Mouse (Mus musculus) left cerebral cortex, postnatal 36 days (tissue): ENCODE data around the gene Pmf1. TPM values are rescaled to one million over a fixed set of nuclear protein-coding genes. Genes with fewer than 3 reads are reported as not detected.
"Not testable (repeated sequence)": the region's sequence is repeated elsewhere in the genome, so short reads cannot be mapped to it uniquely, and the experiment has no call there.

Experiments used
- DNase-seq, 2 experiments: peaks; one replicate each; pipeline ENCODE4 v3.0.0; 2021 to 2022; ENCODE audit warnings: low spot score in 2 of 2, mixed read lengths in 1 of 2
- intact Hi-C: fragments of 180-260 bp; cut with DNase I; formaldehyde crosslinking; loops from one replicate; pipeline ENCODE4 v1.15.1; 2025
- total RNA-seq, 2 experiments: library from RNA; stranded (reverse); gene quantifications; 2 replicates each; pipeline ENCODE4 v1.2.3; 2021

Pmf1 gene
- total RNA-seq, 2 experiments from 2014 or later = 6.0 to 7.3 TPM

- intact Hi-C loops = loop anchor here (2.0 kb wide), 2 partner anchors 59 to 69 kb away; no protein-coding TSS in a partner anchor
Observed at GRCm38 (mm10) chr3:88407529-88407928, 2.6 kb downstream of the Pmf1 start.

GRCm38 (mm10) chr3:88407090-88407489 lies 3.0 kb downstream of the Pmf1 start:
- intact Hi-C loops = loop anchor here (2.0 kb wide), 2 partner anchors 60 to 70 kb away; no protein-coding TSS in a partner anchor
- DNase-seq = peak; percentile 52 to 61

More at GRCm38 (mm10) chr3:88407529-88407928, 2.6 kb downstream of the Pmf1 start:
- no peak for DNase-seq

- DNase-seq = no peak
- intact Hi-C loops = no loop called here
Observed at GRCm38 (mm10) chr3:88403522-88404230, 6.5 kb downstream of the Pmf1 start.

GRCm38 (mm10) chr3:88398666-88399065 lies 11.5 kb downstream of the Pmf1 start:
- DNase-seq = no peak
- intact Hi-C loops = no loop called here

DNA sequence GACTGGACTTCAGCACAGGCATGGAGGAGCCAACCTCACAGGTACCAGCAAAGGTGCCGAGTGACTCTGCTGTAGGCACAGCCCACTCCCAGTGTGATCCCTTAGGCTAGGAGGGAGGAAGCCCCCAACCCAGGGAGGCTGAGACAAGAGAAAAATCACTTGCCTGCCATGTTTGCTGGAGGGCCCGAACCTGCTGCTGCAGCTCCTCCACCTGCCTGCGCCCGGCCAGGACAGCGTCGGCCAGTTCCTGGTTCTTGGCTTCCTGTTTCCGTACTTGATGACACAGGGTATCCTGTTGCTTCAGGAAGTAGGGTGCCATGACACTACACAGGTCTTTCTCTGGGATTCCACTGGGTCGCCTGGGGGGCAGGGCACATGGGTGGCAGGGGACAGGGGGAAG lies 14.4 kb downstream of the Pmf1 start:
- no peak for DNase-seq

GRCm38 (mm10) chr3:88395288-88395687 lies 14.8 kb downstream of the Pmf1 start:
- DNase-seq = no peak
- intact Hi-C loops = no loop called here

More for the DNA sequence above, 14.4 kb downstream of the Pmf1 start:
- intact Hi-C loops = no loop called here

GRCm38 (mm10) chr3:88393776-88394375 lies 16.3 kb downstream of the Pmf1 start:
- no peak for DNase-seq
- intact Hi-C loops = no loop called here

DNA sequence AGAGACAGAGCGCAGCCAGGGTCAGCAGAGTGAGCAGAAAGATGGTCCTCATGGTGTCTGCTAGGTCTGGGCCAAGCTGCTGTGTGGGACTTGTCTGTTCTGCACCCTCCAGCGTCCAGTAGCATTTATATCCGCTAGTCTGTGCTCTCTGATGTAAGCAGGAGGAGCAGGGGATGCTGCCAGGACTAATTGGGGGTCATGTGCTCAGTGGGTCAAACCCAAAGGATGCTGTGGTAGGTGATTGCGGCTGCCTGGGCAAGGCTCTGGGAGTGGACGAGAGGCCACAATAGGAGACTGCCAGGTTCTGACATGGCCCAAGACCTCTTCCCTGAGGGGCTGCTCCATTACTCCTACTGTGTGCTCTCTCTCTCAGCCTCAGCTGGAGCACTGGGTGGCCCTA lies 25.8 kb downstream of the Pmf1 start, which contains the start of gene Bglap:
Gene Bglap (minus strand): TSS at position 101 of the 400 bp plus-strand sequence.
- DNase-seq = no peak
- intact Hi-C loops = no loop called here

GRCm38 (mm10) chr3:88382383-88382782 lies 27.7 kb downstream of the Pmf1 start:
- DNase-seq, intact Hi-C loops: not testable (repeated sequence)

GRCm38 (mm10) chr3:88381389-88382315 lies 28.5 kb downstream of the Pmf1 start:
- intact Hi-C loops, DNase-seq: not testable (repeated sequence)

DNA sequence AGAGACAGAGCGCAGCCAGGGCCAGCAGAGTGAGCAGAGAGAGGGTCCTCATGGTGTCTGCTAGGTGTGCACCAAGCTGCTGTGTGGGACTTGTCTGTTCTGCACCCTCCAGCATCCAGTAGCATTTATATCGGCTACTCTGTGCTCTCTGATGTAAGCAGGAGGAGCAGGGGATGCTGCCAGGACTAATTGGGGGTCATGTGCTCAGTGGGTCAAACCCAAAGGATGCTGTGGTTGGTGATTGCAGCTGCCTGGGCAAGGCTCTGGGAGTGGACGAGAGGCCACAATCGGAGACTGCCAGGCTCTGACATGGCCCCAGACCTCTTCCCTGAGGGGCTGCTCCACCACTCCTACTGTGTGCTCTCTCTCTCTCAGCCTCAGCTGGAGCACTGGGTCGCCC lies 31.5 kb downstream of the Pmf1 start, which contains the start of gene Bglap2:
Gene Bglap2 (minus strand): TSS at position 101 of the 400 bp plus-strand sequence.
- DNase-seq, intact Hi-C loops: not testable (repeated sequence)

- intact Hi-C loops, DNase-seq: not testable (repeated sequence)
Observed at GRCm38 (mm10) chr3:88376644-88377043, 33.5 kb downstream of the Pmf1 start.

DNA sequence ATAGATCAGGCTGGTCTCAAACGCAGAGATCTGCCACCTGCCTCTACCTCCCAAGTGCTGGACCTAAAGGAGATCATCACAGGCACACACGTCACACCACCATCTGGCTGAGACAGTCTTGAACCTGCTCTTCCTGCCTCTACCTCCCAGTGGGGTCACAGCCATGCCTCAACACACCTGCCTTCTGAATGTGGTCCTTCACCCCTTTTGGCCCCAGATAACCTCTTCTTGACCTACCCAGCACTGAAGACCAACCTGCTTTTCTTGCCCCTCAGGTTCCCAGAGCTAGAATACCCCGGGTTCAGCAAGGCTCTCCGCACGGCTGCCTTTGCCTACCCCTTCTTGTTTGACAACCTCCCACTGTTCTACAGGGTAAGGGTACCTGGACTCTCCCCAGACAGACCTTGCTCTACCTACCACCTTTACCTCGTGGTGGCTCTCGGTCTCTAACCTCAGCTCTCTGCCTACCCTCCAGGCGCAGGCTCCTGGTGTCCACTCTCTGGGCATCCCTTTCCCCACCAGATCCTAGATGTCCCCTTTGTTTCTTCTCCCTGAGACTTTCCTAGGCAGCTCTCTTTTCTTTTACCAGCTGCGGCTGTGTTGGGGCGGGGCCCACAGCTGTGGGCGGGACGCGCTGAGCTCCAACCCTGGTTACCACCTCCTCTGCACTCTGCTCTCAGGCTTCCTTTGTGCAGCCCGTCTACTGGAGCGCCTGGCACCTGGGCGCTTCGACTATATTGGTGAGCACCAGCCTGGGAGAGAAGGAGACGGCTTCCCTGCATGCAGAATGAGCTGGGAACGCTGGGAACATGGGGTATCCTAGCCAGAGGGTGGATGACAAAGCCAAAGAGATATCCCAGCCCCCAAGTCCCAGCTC lies 34.1 kb downstream of the Pmf1 start:
- intact Hi-C loops, DNase-seq: not testable (repeated sequence)

DNA sequence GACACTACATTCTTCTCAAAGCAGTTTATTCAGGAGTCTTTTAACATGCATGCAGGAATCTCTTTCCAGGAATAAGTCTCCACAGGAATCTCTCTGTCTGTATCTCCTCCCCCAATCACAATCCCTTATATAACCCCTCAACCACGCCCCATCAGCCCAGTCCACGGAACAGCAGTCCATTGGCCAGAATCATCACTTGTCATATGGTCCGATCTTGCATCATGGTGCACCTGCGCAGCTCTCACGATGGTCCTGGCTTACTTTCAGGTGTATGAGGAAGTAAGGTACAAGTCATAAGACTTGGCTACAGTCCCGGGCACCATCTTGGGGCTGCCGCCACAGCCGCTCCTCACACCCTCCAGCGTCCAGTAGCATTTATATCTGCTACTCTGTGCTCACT lies 37.5 kb downstream of the Pmf1 start, which contains the start of gene Bglap3:
Gene Bglap3 (minus strand): TSS at position 101 of the 400 bp plus-strand sequence.
- intact Hi-C loops, DNase-seq: not testable (repeated sequence)

DNA sequence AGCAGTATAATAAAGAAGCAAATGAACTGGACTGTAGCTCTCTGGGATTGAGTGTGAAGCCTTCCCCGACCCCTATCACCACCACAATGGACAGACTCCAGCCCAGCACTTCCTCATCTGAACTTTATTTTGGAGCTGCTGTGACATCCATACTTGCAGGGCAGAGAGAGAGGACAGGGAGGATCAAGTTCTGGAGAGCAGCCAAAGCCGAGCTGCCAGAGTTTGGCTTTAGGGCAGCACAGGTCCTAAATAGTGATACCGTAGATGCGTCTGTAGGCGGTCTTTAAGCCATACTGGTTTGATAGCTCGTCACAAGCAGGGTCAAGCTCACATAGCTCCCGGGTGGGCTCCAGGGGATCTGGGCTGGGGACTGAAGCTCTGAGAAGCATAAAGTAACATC lies 41.6 kb downstream of the Pmf1 start:
- intact Hi-C loops, DNase-seq: not testable (repeated sequence)

- intact Hi-C loops, DNase-seq: not testable (repeated sequence)
Observed at GRCm38 (mm10) chr3:88367517-88367916, 42.6 kb downstream of the Pmf1 start.

- intact Hi-C loops = not testable (repeated sequence)
- peak; percentile 72 to 75 for DNase-seq
Observed at GRCm38 (mm10) chr3:88366830-88367428, 43.2 kb downstream of the Pmf1 start.

GRCm38 (mm10) chr3:88365705-88366361 lies 44.3 kb downstream of the Pmf1 start:
- DNase-seq = peak in 1 of 2 experiments; percentile 43
- intact Hi-C loops = no loop called here
